Mouse (Mus musculus): ENCODE data around the gene Flad1.

The Flad1 gene

GRCm38 (mm10) chr3:89411490-89412393 lies at the start of gene Flad1:
Gene Flad1, minus strand, starts transcription at chr3:89411870.
- peak; percentile 97 to 99 for DNase-seq (ENCODE audit: low spot score in 2 of 2)

GRCm38 (mm10) chr3:89458965-89459807 lies 47.5 kb upstream of the Flad1 start:
- DNase-seq (ENCODE audit: low spot score in 2 of 2), result peak; percentile 89 to 91

GRCm38 (mm10) chr3:89458372-89458964 lies 46.8 kb upstream of the Flad1 start:
- DNase-seq (ENCODE audit: low spot score in 2 of 2), result no peak

- peak; percentile 67 to 75 for DNase-seq (ENCODE audit: low spot score in 2 of 2)
These were observed 45.3 kb upstream of the Flad1 start for GRCm38 (mm10) chr3:89456726-89457665.

DNA sequence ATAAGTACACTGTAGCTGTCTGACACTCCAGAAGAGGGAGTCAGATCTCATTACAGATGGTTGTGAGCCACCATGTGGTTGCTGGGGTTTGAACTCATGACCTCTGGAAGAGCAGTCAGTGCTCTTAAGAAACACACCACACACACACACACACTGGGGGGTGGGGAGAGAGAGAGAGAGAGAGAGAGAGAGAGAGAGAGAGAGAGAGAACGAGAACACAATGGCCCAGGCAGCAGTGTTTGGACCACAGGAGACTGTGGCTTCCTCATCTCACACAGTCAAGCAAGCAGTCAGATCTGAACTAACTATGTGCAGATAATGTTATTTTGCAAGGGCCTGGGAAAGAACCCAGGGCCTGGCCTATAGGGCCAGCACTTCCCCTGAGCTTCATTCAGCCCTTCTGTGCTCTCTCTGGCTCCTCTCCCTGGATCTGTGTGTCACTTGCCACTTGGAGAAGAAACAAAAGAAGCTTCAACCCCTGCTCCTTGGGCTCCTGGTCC lies 44.2 kb upstream of the Flad1 start:
- no peak for DNase-seq (ENCODE audit: low spot score in 2 of 2)

DNA sequence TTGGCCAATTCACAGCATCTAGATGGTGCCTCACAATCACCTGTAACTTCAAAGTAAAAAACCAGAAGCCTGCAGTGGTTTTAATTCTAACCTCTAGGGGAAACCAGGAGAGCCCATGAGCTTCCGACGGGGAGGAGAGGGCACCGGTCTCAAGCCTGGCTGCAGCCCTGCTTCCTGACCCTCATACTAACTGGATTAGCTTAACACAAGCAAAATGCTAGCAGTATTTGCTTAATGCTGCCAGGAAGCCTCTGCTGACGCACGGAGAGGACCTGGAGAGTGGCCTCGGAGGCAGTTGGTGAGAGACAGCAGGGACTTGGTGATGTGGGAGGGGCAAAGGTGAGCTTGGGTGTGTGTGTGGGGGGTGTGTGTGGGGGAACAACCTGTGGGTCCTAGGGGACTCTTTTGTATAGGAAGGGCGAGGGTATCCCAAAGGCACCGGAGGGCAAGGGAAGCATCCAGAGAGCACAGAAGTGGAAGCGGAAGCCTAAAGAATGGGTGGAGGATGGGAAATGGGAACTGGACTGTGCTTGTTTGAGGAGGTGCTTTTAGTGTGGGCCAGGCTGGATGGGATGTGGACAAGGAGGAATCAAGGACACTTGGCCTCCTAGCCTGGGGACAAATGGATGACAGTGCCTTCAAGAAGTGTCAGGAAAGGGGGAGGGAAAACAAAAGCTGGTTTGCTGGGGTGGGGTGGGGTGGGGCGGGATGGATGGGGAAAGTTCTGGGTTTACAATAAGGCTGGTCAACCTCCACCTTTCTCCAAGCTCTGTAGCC lies 42.9 kb upstream of the Flad1 start, which contains the start of gene Pmvk:
Pmvk (plus strand) TSS at position 141 of the 777 bp plus-strand sequence.
- no peak for DNase-seq (ENCODE audit: low spot score in 2 of 2)

GRCm38 (mm10) chr3:89451916-89452315 lies 40.2 kb upstream of the Flad1 start:
- no peak for DNase-seq (ENCODE audit: low spot score in 2 of 2)

DNA sequence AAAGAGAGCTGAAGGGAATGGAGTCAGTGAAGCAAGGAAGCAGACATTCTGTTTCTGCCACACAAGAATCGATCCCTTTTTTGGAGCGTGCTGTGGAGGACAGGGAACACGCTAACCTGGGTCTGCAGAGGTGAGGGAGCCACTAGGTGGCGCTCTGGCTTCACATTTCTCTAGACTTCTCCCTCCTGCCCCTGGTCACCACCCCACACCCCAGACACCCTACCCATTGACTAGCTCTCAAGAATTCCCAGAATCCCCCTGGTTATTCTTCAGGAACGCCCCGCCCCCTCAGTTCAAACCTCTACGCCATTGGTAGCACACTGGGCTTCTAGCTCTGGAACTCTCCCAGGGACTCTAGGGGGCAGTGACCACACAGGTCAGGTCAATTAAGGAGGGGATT lies 37.9 kb upstream of the Flad1 start:
- DNase-seq (ENCODE audit: low spot score in 2 of 2), result peak; percentile 59 to 68

DNA sequence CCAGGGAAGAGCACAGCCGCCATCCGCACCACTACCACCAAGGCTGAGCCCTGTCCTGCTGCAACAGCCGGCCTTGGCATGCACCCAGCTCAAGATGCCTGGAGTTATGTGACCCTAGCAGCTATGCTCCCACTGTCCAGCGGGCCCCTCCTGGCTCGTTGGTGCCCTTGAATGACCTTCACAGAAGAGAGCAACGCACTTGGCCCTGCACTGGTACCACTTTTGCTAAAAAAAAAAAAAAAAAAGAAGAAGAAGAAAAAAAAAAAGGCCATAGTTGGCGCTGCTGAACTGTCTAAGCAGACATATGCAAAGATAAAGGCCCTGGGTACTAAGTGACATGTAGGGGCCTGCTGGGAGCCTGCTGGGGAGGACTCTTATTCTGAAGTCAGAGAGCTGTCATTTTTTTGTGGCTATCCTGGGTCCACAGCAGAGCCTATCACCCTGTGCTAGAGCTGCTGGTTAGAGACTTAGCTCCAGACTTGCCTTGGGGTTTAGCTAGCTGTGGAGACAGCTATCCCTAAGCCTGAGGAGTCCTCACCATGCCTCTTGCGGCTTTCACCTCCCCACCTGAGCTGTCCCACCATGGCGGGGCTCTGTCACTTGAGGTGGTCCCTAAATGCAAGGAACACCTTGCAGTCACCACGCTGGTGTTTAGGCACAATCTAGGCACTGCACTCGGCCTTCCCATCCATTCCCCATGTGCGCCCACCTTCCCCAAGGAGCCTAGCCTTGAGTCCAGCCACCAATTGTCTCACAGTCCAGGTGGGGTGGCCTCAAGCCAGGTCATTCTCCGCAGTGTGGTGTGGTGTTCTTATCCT lies 37.3 kb upstream of the Flad1 start:
- peak; percentile 37 to 38 for DNase-seq (ENCODE audit: low spot score in 2 of 2)

GRCm38 (mm10) chr3:89440691-89441090 lies 29.0 kb upstream of the Flad1 start:
- no peak for DNase-seq (ENCODE audit: low spot score in 2 of 2)

DNA sequence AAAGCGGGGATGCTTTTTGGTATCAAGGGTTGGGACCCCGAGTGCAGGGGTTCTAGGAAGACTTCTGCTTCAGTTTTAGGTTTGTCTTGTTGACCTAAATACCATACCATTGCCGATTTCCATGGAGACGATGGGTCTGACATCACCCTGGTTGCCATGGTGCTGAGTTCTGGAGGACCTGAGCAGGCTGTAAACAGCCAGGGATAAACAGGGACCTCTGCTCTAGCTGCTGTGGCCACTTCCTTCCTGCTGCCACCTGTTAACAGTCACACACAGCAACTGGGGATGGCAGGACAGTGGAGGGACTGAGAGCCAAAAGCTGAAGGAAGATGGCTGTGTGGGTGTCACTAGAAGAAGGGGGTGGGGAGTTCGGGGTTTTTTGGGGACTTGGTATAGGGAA lies 25.6 kb upstream of the Flad1 start:
- peak; percentile 55 to 60 for DNase-seq (ENCODE audit: low spot score in 2 of 2)

- DNase-seq (ENCODE audit: low spot score in 2 of 2), result peak; percentile 77 to 79
These were observed 24.8 kb upstream of the Flad1 start, which contains the start of gene Pbxip1 for GRCm38 (mm10) chr3:89436176-89437113. Gene Pbxip1, plus strand, starts transcription at chr3:89436706.

GRCm38 (mm10) chr3:89435041-89435440 lies 23.4 kb upstream of the Flad1 start:
- DNase-seq (ENCODE audit: low spot score in 2 of 2), result no peak

GRCm38 (mm10) chr3:89434532-89434931 lies 22.9 kb upstream of the Flad1 start:
- DNase-seq (ENCODE audit: low spot score in 2 of 2), result no peak

- DNase-seq (ENCODE audit: low spot score in 2 of 2), result no peak
These were observed 20.9 kb upstream of the Flad1 start for GRCm38 (mm10) chr3:89432606-89433005.

DNA sequence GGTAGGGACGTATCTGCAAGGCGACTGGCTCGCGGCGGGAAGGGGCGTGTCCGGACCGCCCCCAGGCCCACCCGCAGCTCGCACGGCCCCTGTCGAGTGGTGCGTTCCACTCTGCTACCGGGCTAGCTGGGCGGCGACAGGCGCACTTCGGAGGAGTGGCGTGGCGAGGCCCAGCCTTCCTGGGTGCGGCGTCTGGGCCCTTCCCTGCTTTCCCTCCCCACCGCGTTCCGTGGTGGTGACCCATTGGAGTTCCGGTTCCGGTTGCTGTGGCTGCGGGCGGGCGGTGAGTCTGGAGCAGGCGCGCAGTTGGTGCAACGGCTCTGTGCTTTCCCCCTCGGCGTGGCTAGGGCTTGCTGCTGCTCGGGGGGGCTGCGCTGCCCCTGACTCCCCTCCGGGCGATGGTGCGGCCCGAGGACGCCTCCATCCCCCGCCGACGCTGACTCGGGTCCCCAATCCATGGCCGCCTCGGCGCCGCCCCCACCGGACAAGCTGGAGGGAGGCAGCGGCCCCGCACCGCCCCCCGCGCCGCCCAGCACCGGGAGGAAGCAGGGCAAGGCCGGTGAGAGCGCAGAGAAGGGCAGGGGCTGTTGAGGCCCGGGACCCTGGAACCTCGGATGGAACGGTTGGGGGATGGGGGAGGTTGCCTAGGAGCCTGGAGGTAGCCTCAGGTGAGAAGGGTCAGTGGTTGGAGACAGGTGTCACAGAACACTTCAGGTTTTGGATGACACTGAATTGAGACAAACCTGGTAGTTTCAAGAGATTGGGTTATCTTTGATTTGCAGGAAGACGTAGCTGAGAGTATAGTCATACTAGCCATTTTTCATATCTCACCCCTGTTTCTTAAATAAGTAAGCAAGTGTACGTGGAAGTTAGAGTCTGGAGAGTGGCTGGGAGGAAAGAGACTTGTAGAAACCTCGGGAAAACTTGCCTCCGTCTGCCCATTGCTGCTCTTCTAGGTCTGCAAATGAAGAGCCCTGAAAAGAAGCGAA lies 18.8 kb upstream of the Flad1 start, which contains the start of gene Pygo2:
Pygo2 (plus strand) TSS at position 44 of the 989 bp plus-strand sequence.
- DNase-seq (ENCODE audit: low spot score in 2 of 2), result peak; percentile 94 to 95
